Mouse (Mus musculus) G1E (cell line): ENCODE data around the gene Mapkapk2.

Experiments used
- CTCF ChIP-seq: IDR thresholded peaks from 2 replicates; pipeline ENCODE4 v1.5.1; 2012; ENCODE audit warnings: low read depth, low read length, inconsistent platforms, mixed read lengths
- TAL1 ChIP-seq: conservative IDR thresholded peaks from 2 replicates; pipeline ENCODE4 v1.6.1; 2012; ENCODE audit warnings: low read depth, low read length, inconsistent platforms, mixed read lengths

GRCm38 (mm10) chr1:131015281-131015680, 82.3 kb downstream of the Mapkapk2 start:
- TF ChIP-seq CTCF, result no peak
- TF ChIP-seq TAL1, result no peak
